Mouse (Mus musculus) gastrocnemius, adult 2 months (tissue): Measurements from ENCODE around the gene Nbea. TPM values are rescaled to one million over a fixed set of nuclear protein-coding genes. Genes with fewer than 3 reads are reported as not detected.
A peak's percentile ranks its signal among the peaks of the same experiment; 100 is the strongest.
"Not testable (repeated sequence)": the region's sequence is repeated elsewhere in the genome, so short reads cannot be mapped to it uniquely, and the experiment has no call there.

ENCODE experiments used
- DNase-seq: peaks from one replicate; pipeline ENCODE4 v3.0.0; 2022
- H3K27ac ChIP-seq: fragments of 200-600 bp; 2 replicates; pipeline ENCODE4 v1.8.1; 2022; ENCODE audit warnings: mild to moderate bottlenecking
- H3K4me3 ChIP-seq: fragments of 200-600 bp; 2 replicates; pipeline ENCODE4 v1.8.1; 2022; ENCODE audit warnings: mild to moderate bottlenecking, moderate library complexity
- CTCF ChIP-seq: fragments of 200-600 bp; IDR thresholded peaks from 2 replicates; pipeline ENCODE4 v1.8.1; 2022; ENCODE audit warnings: antibody characterized with exemption, mild to moderate bottlenecking, moderate library complexity
- intact Hi-C: fragments of 180-260 bp; cut with DNase I; formaldehyde crosslinking; loops from one replicate; pipeline ENCODE4 v1.15.1; 2025
- total RNA-seq, 2 experiments: library from RNA; stranded (reverse); gene quantifications; 2 replicates each; pipeline ENCODE4 v1.2.3; 2021

Nbea gene
- total RNA-seq, 2 experiments from 2014 or later, result 4.1 to 5.9 TPM

DNA sequence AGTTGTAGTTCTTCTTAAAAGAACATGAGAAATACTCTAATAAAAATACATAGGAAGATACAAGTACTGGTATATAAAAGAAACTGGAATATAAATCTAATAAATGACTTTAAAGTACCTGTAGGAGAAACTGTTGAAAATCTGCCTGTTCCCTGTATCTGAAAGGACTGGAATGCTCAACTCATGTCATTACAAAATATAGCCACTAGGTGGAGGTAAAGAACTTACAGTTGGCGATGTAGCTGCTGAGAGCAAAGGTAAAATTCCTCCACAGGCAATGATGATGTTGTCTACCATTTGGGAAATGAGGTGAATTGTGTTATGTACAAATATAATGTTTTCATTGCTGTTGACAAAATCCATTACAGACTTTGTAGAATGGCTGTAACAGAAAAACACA is 183.2 kb downstream of the Nbea start:
- no peak overlapping the region for H3K4me3 ChIP-seq
- TF ChIP-seq CTCF, result peak; percentile 79
- no peak overlapping the region for H3K27ac ChIP-seq
- intact Hi-C loops, result loop anchor here (2.0 kb wide), 1 partner anchor 479 kb away; no protein-coding TSS in a partner anchor
- no peak for DNase-seq

DNA sequence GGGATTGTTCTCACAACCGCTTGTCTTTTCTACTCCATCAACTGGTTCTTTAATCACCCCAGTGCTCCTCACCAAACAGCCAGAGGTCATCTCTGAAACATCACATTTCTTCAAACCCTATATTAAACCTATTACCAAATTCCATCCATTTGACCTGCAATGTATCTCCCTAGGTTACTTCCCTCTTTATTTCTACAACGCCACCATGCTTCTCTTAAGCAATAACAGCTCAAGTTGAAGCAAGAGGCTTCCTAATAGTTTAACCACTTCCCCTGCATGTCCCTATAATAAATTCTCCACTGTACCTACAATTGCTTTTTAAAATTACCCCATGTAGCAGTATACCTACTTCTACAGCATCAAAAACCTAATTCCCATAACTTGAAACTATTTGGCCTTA is 205.1 kb downstream of the Nbea start:
- H3K27ac ChIP-seq, result no peak overlapping the region
- intact Hi-C loops, result no loop called here
- no peak for TF ChIP-seq CTCF
- no peak for DNase-seq
- H3K4me3 ChIP-seq, result no peak overlapping the region

DNA sequence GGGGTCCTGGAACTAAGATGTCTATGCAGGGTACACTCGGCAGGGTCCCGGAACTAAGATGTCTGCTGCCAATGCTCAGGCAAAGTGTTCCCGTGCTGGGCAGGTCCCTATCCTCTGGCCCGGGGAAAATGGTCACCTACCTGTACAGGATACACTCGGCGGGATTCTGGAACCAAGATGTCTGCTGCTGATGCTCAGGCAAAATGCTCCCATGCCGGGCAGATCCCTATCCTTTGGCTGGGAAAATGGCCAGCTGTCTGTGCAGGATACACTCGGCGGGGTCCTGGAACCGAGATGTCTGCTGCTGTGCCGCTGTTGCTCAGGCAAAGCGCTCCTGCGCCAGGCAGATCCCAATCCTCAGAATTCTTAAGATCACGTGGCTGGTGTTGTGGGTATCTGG is 206.5 kb downstream of the Nbea start:
- H3K4me3 ChIP-seq, intact Hi-C loops, DNase-seq, H3K27ac ChIP-seq: not testable (repeated sequence)

DNA sequence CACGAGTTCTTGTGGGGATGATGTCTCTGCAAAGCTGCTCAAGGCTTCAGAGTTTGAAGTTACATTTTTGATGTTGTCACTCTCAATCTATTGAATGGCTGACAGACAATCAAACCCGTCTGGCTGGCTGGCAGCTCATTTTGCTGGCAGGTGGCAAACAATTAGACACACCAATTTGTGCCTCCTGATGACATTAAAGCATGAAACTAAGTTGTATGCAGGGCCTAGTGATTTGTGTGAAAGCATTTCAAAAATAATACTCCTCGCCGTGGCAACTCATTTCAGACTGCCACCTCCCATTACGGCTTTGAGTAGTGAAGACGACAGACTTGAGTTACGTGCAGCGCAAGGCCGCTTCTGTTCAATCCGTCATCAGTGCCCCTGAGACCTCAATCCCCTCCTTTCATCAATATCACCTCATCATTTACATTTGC is 217.8 kb downstream of the Nbea start:
- no peak for TF ChIP-seq CTCF
- intact Hi-C loops, result no loop called here
- DNase-seq, result no peak
- Histone ChIP-seq H3K4me3 (no peak overlapping the region), H3K27ac (no peak overlapping the region)

DNA sequence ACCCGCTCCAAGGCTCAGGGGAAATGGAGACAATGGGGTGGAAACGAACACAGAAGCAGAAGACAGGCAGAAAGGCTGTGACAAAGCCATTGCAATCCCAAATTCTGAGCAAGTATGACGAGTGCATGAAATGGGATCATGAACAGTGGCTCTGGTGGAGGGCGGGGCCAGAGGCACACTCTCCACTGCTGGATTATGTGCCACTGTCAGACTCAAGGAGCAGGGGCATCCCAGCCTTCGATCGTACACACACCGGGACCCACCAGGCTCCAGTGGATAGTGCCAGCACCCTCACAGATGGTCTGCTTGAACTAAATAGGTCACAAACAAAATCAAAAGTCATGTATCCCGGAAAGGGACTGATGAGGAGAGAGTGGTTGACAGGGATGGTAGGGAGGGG is 220.5 kb downstream of the Nbea start:
- no peak for DNase-seq
- Histone ChIP-seq H3K27ac (no peak overlapping the region), H3K4me3 (no peak overlapping the region)
- intact Hi-C loops, result no loop called here
- TF ChIP-seq CTCF, result no peak

DNA sequence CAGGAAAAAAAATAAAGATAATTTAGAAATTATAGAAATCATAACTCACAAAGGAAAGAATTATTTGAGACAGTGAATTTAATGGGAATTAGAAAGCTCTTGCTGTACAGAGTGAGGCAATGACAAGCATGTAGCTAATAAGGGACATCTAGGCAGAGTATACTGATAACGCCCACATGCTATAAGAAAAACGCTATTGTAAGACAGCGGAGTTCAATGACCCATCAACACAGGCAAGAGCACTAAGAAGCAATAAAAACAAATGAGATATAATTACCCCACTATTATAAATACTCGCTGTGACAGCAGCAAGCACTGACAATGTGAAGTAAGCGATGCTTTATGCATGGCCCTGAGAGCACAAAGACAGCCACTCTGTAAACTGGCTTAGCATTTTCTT is 233.5 kb downstream of the Nbea start:
- Histone ChIP-seq H3K27ac (no peak overlapping the region), H3K4me3 (no peak overlapping the region)
- intact Hi-C loops, result no loop called here
- TF ChIP-seq CTCF, result no peak
- no peak for DNase-seq

DNA sequence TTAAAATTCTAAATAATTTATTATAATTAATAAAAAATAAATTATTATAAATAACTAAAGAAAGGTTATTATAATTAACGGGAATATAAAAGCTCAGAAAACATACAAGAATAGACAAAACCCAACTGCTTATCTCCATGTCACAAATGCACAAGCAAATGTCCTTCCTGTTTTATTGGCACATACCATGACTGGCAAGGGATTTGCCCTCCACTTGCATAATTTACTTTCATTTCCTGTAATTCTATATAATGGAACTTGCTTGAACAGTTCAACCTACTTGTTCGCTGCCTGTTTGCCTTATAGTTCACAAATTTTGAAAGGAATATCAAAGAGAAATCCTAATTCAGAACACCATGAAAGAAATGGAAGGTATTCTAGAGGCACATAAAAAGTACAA is 234.4 kb downstream of the Nbea start:
- H3K4me3 ChIP-seq, result no peak overlapping the region
- intact Hi-C loops, result no loop called here
- DNase-seq, result no peak
- no peak for TF ChIP-seq CTCF
- no peak overlapping the region for H3K27ac ChIP-seq

DNA sequence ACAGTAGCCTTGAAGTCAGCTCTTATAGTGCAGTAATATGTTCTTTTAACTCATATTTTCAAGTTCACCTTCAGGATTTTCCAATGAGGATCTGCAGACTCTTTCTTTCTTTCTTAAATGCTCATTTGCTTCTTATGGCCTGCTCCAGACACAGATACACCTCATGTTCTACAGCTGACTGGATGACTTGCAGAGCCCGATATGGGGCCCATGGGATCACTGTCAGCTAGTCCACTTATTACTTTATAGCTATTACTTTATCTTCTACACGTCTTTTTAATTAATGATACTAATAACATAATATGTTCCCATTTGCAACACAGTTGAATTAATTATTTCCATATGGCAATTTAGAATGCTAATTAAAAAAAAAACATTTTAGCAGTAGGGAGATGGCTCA is 256.2 kb downstream of the Nbea start:
- DNase-seq, result no peak
- Histone ChIP-seq H3K27ac (no peak overlapping the region), H3K4me3 (no peak overlapping the region)
- TF ChIP-seq CTCF, result no peak
- intact Hi-C loops, result no loop called here

DNA sequence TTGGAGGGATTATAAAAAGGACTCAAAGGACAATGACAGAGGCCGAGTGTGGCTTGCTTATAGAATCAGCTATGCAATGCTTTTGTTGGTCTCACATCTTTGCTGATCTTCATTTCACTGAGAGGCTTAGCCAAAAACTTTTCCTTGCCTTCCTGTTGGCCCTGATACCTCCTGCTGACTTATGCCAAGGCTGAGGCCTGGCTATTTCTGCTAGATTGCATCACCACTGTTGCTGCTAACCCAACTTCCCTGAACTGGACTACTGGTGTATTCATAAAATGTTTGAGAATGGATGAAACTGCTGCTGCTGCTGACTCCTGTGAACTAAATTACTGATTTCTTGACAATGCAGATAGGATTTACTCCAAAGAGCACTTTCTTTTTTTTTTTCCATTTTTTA is 274.2 kb downstream of the Nbea start:
- peak; percentile 21 for DNase-seq
- Histone ChIP-seq H3K27ac (no peak overlapping the region), H3K4me3 (no peak overlapping the region)
- intact Hi-C loops, result no loop called here
- TF ChIP-seq CTCF, result no peak

DNA sequence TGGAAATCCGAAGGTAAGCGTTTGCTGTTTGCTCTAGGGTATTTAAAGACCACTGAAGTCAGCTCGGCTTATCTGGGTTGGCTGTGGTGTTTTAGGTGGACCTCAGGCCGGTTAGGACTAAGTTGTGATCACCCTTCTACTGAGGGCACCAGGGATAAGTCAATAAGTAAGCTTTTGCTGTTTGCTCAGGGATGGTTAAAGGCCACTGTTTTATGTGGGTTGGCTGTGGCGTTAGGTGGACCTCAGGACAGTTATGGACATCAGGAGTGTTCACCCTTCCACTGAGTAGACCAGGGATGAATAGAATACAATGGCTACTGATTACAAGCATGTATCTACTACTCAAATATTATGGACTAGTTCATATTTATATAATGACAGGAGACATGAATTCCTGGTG is 292.9 kb downstream of the Nbea start:
- intact Hi-C loops, result no loop called here

DNA sequence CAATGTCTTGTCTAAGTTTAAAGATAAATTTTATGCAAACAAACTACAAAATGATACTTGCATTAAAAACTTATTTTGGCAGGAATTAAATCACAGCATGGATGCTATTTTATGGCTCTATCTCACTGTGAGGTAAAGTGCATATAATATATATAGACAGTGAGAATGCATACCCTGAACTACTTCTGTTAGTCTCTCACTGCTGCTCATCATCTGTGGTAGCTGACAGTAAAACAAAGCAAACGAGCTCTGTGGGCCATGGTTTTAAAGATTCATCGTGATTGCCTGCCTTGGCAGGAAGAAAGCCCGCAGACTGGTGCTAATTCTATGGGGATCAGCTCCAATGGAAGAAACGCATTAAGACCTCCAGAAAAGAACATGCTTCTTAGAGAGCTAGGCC is 294.3 kb downstream of the Nbea start:
- H3K27ac ChIP-seq, result no peak overlapping the region
- TF ChIP-seq CTCF, result no peak
- intact Hi-C loops, result no loop called here
- no peak overlapping the region for H3K4me3 ChIP-seq
- DNase-seq, result no peak

More for the DNA sequence above, 292.9 kb downstream of the Nbea start:
- no peak for DNase-seq
- no peak overlapping the region for H3K4me3 ChIP-seq
- TF ChIP-seq CTCF, result no peak
- H3K27ac ChIP-seq, result no peak overlapping the region

DNA sequence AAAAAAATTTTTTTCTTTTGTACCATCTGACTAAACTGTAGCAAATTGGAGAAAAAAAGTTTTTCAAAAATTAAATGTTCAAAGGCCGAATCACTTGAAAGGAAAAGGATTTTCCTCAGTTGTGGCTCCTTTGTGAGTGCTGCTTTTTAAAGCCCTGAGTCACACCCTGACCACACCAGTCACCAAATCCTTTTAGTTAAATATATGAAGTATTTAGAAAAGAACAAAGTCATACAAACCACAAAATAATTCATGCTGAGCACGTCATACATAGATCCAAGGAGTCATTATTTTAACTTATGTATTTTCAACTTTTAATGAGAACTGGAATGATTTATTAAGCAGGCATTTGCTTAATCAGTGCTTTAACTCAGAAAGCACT is 295.7 kb downstream of the Nbea start:
- Histone ChIP-seq H3K4me3 (no peak overlapping the region), H3K27ac (no peak overlapping the region)
- TF ChIP-seq CTCF, result no peak
- intact Hi-C loops, result no loop called here
- DNase-seq, result no peak

DNA sequence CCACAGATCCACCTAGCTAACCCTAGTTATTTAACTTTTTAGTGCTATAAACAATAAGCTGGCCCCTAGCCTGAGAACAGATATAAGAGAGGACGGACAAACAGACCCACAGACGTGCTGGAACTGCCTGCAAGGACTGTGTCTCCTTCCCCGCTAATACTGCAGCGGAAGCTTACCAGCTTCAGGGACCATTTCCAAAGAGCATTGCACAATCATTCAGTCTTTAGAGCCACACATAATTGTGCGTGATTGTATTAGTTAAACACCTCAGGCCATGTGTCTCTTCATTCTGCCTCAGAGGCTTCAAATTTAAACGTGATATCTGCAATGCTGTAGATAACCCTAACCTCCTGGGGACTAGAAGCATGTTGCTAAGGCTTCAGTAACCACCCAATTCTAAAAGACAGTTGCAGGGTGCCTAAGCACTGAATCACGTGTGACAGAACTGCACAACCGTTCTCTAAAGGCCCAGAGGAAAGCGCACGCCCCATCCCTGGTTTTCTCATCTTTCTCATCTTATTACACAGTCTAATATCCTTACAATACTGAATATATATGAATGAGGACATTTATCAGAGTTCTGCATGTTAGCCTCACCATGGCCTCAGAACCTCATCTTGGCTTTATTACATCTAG is 296.2 kb downstream of the Nbea start:
- intact Hi-C loops, result no loop called here
- no peak for TF ChIP-seq CTCF
- no peak for DNase-seq
- Histone ChIP-seq H3K4me3 (no peak overlapping the region), H3K27ac (no peak overlapping the region)
